Mouse (Mus musculus) limb, embryonic 12.5 days (tissue): ENCODE measurements around the gene Dpysl4. TPM values are rescaled to one million over a fixed set of nuclear protein-coding genes. Genes with fewer than 3 reads are reported as not detected.
A peak's percentile ranks its signal among the peaks of the same experiment; 100 is the strongest.

ENCODE experiments used
- ATAC-seq: fragments of 200-750 bp; cut with Nextera tagmentation; 2 replicates; pipeline ENCODE4 v1.8.0; 2017; ENCODE audit warnings: low read depth, moderate TSS enrichment; ENCODE audit not compliant: insufficient number of reproducible peaks, insufficient read depth, low FRiP score, low TSS enrichment
- H3K27ac ChIP-seq: fragments of 300-500 bp; sonication (generic); 2 replicates; pipeline ENCODE4 v1.5.1; 2016; ENCODE audit warnings: mild to moderate bottlenecking, moderate library complexity
- H3K27me3 ChIP-seq: fragments of 300-500 bp; sonication (generic); 2 replicates; pipeline ENCODE4 v1.6.1; 2016; ENCODE audit warnings: mild to moderate bottlenecking, moderate library complexity
- H3K36me3 ChIP-seq: fragments of 300-500 bp; sonication (generic); 2 replicates; pipeline ENCODE4 v1.6.1; 2016; ENCODE audit warnings: mild to moderate bottlenecking, moderate library complexity
- H3K4me1 ChIP-seq: fragments of 300-500 bp; sonication (generic); replicated peaks from 2 replicates; pipeline ENCODE4 v1.6.1; 2016
- H3K4me2 ChIP-seq: fragments of 300-500 bp; sonication (generic); 2 replicates; pipeline ENCODE4 v1.6.1; 2016; ENCODE audit warnings: mild to moderate bottlenecking, moderate library complexity
- H3K4me3 ChIP-seq: fragments of 300-500 bp; sonication (generic); replicated peaks from 2 replicates; pipeline ENCODE4 v1.5.1; 2016; ENCODE audit warnings: mild to moderate bottlenecking
- H3K9ac ChIP-seq: fragments of 300-500 bp; sonication (generic); replicated peaks from 2 replicates; pipeline ENCODE4 v1.6.1; 2016; ENCODE audit warnings: mild to moderate bottlenecking, moderate library complexity
- H3K9me3 ChIP-seq: fragments of 300-500 bp; sonication (generic); 2 replicates; pipeline ENCODE4 v1.6.1; 2016; ENCODE audit warnings: mild to moderate bottlenecking, moderate library complexity
- WGBS: fragments of 180-500 bp; shearing (Covaris S2); methylation state at CpG from one replicate; pipeline ENCODE4 v1.1.7; 2016; 5-methylcytosine and 5-hydroxymethylcytosine counted together
- polyA plus RNA-seq: library from polyadenylated mRNA; unstranded; fragments of >200 nt; fragmentation: Nextera tagmentation; extraction: Ambion mirVana; gene quantifications from 2 replicates; pipeline ENCODE4 v1.2.1, GENCODE M21; 2016

The Dpysl4 gene
- polyA plus RNA-seq, 1 experiment from 2014 or later, result 34.9 TPM

DNA sequence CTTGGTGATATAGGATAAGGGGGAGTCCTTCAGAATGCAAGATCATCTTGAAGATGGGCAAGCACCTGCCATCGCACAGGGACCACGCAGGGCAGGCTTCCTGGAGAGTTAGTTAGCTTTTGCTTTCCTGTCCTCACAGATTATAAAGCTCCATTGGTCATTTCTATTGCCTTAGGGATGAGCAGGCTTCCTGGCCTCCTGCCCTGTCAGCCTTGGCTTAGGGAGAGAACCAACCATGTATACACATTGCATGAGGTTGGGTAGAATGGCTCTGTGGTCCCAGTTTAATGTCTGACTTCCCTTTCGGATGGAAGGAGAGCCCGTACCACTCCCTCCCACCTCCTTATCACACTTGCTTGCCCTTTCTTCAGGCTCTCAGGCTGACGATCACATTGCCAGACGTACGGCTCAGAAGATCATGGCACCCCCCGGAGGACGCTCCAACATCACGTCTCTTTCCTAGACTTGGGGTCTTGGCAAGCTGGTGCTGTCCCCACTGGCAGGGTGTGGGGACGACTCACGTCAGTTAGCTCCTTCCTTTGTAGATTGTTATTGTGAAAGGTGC is 14.8 kb downstream of the Dpysl4 start:
- H3K4me2 ChIP-seq, result no peak overlapping the region
- no peaks in the 10 kb centered on the region for H3K9me3 ChIP-seq
- H3K9ac ChIP-seq, result no peak overlapping the region
- H3K27me3 ChIP-seq, result no peaks in the 10 kb centered on the region
- no peak overlapping the region for H3K27ac ChIP-seq
- peaks cover 24% of the 10 kb centered on the region for H3K36me3 ChIP-seq
- no peaks in the 10 kb centered on the region for H3K4me1 ChIP-seq
- H3K4me3 ChIP-seq, result no peak overlapping the region
- 70% methylated on average over 12 of the region's 12 CpGs for WGBS
- no peak for ATAC-seq

DNA sequence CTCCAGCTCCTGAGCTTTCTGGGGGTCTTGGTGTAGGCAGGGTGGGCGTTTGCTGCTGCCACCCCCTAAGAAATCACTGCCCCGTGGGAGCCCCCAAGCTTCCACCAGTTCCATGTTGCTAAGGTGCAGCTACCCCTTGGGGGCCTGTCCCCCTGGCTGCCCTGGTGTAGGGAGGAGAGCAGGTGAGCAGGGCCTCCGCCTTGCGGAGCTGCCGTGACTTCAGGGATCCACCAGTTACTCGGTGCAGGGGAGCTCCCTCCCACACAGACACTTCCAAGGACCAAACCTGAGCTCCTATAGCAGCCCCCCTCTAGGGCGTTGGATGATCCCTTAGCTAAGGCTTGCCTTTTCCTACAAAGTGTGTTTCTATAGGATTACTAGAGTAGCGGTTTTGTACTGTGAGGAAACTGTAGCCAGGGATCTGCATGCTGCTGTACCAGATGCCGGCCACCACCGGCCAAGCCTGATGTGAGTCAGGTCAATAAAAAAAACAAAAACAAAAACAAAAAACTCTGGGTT is 15.5 kb downstream of the Dpysl4 start:
- no peaks in the 10 kb centered on the region for H3K9me3 ChIP-seq
- 73% methylated on average over 10 of the region's 10 CpGs for WGBS
- ATAC-seq, result no peak
- H3K27me3 ChIP-seq, result no peaks in the 10 kb centered on the region
- no peaks in the 10 kb centered on the region for H3K4me1 ChIP-seq
- H3K9ac ChIP-seq, result no peak overlapping the region
- no peak overlapping the region for H3K4me2 ChIP-seq
- H3K36me3 ChIP-seq, result peaks cover 17% of the 10 kb centered on the region
- no peak overlapping the region for H3K27ac ChIP-seq
- no peak overlapping the region for H3K4me3 ChIP-seq

DNA sequence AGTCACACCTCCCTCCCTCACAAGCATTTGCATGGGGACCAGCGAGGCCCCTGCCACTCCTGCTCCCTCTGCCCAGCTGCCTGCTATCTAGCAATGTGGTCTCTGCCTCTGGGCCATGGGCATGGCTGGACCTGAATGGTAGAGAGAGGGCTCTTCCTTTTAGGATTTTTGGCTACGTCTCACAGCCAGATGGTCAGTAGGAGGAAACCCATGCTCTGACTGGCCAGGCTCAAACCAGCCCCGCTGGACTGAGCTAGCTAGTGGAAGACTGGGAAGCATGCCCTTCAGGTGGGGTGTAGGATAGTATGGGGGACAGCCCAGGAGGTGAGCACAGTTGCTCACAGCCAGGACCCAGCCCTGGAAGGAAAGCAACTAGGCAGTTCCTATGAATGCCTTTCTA is 16.0 kb downstream of the Dpysl4 start:
- no peaks in the 10 kb centered on the region for H3K27me3 ChIP-seq
- 65% methylated on average over 3 of the region's 3 CpGs for WGBS
- peaks cover 15% of the 10 kb centered on the region for H3K36me3 ChIP-seq
- no peaks in the 10 kb centered on the region for H3K9me3 ChIP-seq
- H3K9ac ChIP-seq, result no peak overlapping the region
- no peak overlapping the region for H3K4me2 ChIP-seq
- no peak overlapping the region for H3K4me3 ChIP-seq
- ATAC-seq, result no peak
- no peak overlapping the region for H3K27ac ChIP-seq
- no peaks in the 10 kb centered on the region for H3K4me1 ChIP-seq

DNA sequence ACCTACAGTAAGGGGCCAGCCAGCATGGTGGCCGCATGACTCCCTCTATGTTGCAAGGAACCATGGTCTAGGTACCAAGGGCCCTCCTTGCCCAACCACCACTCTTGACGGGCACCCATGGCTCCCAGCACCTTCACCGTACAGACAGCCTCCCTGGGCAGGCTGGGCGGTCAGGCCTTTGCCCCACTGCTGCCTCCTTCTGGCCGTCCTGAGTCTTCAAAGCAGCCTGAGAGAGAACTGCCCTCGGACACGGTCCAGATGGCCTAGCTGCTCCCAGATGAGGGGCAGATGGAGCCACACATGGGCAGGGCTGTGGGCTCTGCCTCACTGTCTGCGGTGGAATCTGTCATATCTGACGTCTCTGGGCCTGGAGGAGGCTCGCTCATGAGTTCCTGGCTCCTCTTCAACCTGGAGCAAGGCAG is 18.2 kb downstream of the Dpysl4 start:
- no peak overlapping the region for H3K9ac ChIP-seq
- H3K9me3 ChIP-seq, result no peaks in the 10 kb centered on the region
- H3K27ac ChIP-seq, result no peak overlapping the region
- no peak for ATAC-seq
- no peak overlapping the region for H3K4me2 ChIP-seq
- no peaks in the 10 kb centered on the region for H3K4me1 ChIP-seq
- H3K27me3 ChIP-seq, result no peaks in the 10 kb centered on the region
- WGBS, result 62% methylated on average over 10 of the region's 10 CpGs
- H3K36me3 ChIP-seq, result peaks cover 9% of the 10 kb centered on the region; the same call in 1 of the 2 replicates
- no peak overlapping the region for H3K4me3 ChIP-seq

DNA sequence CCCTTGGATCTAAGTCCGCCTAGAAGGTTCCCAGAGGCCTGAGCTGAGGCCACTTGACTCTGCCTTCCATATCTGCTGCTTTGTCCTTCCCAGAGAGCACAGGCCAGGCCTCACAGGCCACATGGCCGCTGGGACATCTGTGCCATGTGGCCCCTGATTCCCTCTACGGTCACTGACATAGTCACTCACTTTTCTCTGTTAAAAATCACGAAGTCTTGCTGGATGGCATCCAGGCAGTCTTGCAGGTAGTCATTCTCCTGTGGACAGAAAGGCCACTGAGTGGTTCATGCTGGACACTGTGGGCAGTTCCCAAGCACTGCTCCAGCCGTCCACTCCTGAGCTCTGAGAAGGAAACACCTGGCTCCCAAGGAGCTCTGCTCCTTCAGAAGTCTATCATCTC is 19.3 kb downstream of the Dpysl4 start:
- WGBS, result 82% methylated on average over 5 of the region's 5 CpGs
- ATAC-seq, result no peak
- no peak overlapping the region for H3K27ac ChIP-seq
- H3K4me1 ChIP-seq, result no peaks in the 10 kb centered on the region
- no peaks in the 10 kb centered on the region for H3K9me3 ChIP-seq
- no peaks in the 10 kb centered on the region for H3K27me3 ChIP-seq
- H3K4me2 ChIP-seq, result no peak overlapping the region
- H3K36me3 ChIP-seq, result peaks cover 9% of the 10 kb centered on the region; the same call in 1 of the 2 replicates
- no peak overlapping the region for H3K4me3 ChIP-seq
- H3K9ac ChIP-seq, result no peak overlapping the region

DNA sequence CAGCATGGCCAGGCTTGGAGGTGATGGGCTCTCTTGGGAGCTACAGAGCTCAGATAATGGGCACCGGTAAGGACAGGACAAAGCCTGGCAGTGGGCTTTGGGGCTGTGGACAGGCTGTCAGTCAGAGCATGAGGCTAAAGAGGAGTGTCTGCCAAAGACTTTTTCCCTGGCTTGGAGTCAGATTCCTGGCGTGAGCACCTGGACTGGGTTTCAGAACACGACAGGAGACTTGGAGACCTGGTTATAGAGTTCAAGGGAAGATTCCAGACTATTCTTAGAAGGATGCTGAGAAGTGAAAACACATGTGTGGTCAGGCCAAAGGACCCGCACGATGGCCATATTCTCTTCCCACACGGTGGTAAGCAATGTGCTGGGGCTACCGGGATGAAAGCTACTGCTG is 19.9 kb downstream of the Dpysl4 start:
- H3K9ac ChIP-seq, result no peak overlapping the region
- WGBS, result 89% methylated on average over 7 of the region's 7 CpGs
- H3K4me1 ChIP-seq, result no peaks in the 10 kb centered on the region
- no peak overlapping the region for H3K4me3 ChIP-seq
- H3K4me2 ChIP-seq, result no peak overlapping the region
- H3K27me3 ChIP-seq, result no peaks in the 10 kb centered on the region
- H3K36me3 ChIP-seq, result peaks cover 9% of the 10 kb centered on the region; the same call in 1 of the 2 replicates
- no peaks in the 10 kb centered on the region for H3K9me3 ChIP-seq
- ATAC-seq, result no peak
- H3K27ac ChIP-seq, result no peak overlapping the region

DNA sequence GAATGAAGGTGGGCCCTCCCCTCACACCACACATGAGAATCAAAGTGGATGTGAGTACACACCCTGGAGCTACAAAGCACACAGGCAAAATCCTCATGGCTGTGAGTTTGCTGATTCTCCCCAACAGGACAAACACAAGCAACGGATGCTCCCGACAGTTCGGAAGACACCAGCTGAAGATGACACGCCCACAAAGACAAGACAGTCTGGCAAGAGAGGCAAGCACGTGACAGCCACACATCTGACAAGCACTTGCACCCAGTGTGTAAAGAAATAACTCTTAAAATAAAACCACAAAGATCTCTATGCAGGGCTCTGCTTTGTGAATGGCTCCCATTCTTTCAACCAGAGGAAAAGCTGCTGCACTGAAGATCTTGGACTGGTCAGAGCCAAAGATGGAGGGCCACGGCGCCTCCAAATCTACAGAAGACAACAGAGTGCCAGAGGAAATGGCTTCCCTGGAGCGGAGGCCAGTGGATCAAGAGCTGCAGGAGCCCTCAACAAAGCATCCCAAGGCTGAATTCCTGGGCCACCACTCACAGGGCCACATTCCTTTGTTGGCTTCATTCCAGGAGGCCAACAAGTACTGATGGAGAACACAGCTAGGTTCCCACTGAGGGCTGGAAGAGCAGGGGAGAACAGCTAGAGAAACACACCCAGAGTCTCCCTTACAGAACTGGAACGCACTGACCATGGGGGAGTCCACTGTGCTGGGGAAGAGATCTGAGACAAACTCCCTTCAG is 22.3 kb downstream of the Dpysl4 start:
- no peak overlapping the region for H3K4me3 ChIP-seq
- H3K9me3 ChIP-seq, result no peaks in the 10 kb centered on the region
- H3K9ac ChIP-seq, result no peak overlapping the region
- H3K4me2 ChIP-seq, result no peak overlapping the region
- no peak for ATAC-seq
- 87% methylated on average over 9 of the region's 9 CpGs for WGBS
- no peaks in the 10 kb centered on the region for H3K4me1 ChIP-seq
- H3K27me3 ChIP-seq, result no peaks in the 10 kb centered on the region
- H3K27ac ChIP-seq, result 0 out of 2 replicates have a peak overlapping the region, but pooled peaks have one; percentile 7
- no peaks in the 10 kb centered on the region for H3K36me3 ChIP-seq

DNA sequence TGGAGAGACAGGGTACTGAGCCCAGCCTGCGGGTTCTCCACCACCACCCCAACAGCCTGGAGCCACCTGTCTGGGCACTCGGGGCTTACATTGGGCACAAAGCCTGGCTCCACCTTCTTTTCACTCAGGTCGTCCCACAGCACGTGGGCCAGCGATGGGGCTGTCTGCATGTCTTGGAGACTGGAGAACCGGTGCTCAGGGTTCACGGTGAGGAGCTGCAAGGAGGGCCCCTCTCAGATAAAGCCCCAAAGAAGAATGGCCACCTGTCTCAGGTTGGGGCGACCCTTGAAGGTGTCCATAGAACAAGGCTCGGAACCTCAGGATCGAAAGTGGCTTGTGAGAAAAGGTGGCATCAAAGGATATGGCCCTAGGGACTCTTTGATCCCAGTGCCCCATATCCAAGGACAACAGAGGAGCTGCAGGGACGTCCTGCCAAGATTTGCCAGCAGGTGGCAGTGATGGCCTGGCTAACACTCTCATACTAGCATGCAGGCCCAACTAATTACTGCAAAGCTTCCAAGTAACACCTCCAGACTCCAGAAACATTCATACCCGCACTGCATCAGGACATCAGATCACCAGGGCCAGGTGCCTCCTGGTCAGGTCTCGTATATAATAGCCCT is 33.5 kb downstream of the Dpysl4 start:
- H3K27ac ChIP-seq, result no peak overlapping the region
- no peak overlapping the region for H3K9ac ChIP-seq
- H3K4me3 ChIP-seq, result no peak overlapping the region
- H3K36me3 ChIP-seq, result no peaks in the 10 kb centered on the region
- 0 out of 2 replicates have a peak, but pooled peaks cover 3% of the 10 kb centered on the region for H3K27me3 ChIP-seq
- no peaks in the 10 kb centered on the region for H3K4me1 ChIP-seq
- 42% methylated on average over 13 of the region's 13 CpGs for WGBS
- H3K4me2 ChIP-seq, result no peak overlapping the region
- ATAC-seq, result no peak
- no peaks in the 10 kb centered on the region for H3K9me3 ChIP-seq

DNA sequence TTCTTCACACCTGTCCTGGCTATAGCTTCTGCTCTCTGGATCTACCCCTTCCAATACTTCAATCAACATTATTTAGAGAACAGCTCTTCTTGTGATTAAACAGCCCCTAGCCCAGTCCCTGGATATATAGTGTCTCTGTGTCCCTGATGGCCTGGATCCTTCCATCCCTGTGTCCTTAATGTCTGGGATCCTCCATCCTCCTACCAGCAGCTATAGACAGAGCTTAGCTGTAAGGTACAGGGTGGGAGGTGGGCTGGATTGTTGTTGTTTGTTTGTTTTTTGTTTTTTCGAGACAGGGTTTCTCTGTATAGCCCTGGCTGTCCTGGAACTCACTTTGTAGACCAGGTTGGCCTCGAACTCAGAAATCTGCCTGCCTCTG is 34.0 kb downstream of the Dpysl4 start:
- Histone ChIP-seq H3K4me3 (no peak overlapping the region), H3K4me2 (no peak overlapping the region), H3K9me3 (no peaks in the 10 kb centered on the region), H3K27me3 (0 out of 2 replicates have a peak, but pooled peaks cover 3% of the 10 kb centered on the region), H3K27ac (no peak overlapping the region), H3K9ac (no peak overlapping the region), H3K36me3 (no peaks in the 10 kb centered on the region), H3K4me1 (no peaks in the 10 kb centered on the region)
- ATAC-seq, result no peak
- 63% methylated on average over 2 of the region's 2 CpGs for WGBS

DNA sequence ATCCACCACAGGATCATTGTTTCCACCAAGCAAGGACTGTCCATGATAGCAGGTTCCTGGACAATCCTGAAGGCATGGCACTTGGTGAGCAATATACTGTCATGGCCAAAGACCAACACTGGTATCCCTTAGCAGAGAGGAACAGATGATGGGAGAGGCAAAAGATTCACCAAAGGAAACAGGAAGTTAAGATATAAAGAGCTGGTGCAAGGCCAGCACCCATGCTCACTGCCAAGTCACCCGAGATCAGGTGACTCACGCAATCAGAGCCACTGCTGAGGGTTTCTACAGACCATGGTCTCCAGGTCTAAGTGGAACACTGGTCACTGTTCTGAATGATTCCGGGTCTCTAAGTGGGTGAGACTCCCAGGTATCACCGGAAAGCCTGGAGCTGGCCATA is 40.1 kb downstream of the Dpysl4 start:
- 87% methylated on average over 4 of the region's 4 CpGs for WGBS
- no peak for ATAC-seq
- no peak overlapping the region for H3K4me2 ChIP-seq

DNA sequence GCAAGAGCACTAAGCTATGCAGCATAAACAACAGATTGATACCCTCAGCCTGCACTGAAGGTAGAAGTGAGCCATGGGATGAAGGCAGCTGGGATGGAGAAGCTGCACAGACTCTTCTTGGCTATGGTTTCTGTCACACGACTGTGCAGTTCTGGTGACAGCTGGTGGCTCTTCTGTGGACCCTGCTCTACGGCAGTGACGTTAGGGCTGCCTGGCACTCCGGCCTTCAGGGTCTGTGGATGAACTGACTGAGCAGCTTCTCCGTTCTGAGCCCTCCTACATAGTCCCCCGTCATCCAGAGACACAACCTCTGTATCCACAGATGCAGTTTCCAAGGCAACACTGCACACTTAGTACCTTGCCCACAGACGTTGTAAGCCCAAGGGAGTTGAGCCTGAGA is 40.7 kb downstream of the Dpysl4 start:
- 78% methylated on average over 7 of the region's 7 CpGs for WGBS
- Histone ChIP-seq H3K27me3 (no peaks in the 10 kb centered on the region), H3K4me2 (no peak overlapping the region), H3K4me3 (no peak overlapping the region), H3K27ac (no peak overlapping the region), H3K4me1 (peaks cover 31% of the 10 kb centered on the region), H3K9ac (no peak overlapping the region), H3K9me3 (no peaks in the 10 kb centered on the region), H3K36me3 (no peaks in the 10 kb centered on the region)
- no peak for ATAC-seq

More for the DNA sequence above, 40.1 kb downstream of the Dpysl4 start:
- no peaks in the 10 kb centered on the region for H3K36me3 ChIP-seq
- H3K4me3 ChIP-seq, result no peak overlapping the region
- peaks cover 25% of the 10 kb centered on the region for H3K4me1 ChIP-seq
- H3K27ac ChIP-seq, result no peak overlapping the region
- H3K9ac ChIP-seq, result no peak overlapping the region
- no peaks in the 10 kb centered on the region for H3K9me3 ChIP-seq
- H3K27me3 ChIP-seq, result 0 out of 2 replicates have a peak, but pooled peaks cover 3% of the 10 kb centered on the region
